Mouse (Mus musculus) cerebellum, adult 11-12 months (tissue): ENCODE results near the gene Git1.

Experiments used
- DNase-seq: peaks from one replicate; pipeline ENCODE4 v3.0.0; 2022

Git1 gene

DNA sequence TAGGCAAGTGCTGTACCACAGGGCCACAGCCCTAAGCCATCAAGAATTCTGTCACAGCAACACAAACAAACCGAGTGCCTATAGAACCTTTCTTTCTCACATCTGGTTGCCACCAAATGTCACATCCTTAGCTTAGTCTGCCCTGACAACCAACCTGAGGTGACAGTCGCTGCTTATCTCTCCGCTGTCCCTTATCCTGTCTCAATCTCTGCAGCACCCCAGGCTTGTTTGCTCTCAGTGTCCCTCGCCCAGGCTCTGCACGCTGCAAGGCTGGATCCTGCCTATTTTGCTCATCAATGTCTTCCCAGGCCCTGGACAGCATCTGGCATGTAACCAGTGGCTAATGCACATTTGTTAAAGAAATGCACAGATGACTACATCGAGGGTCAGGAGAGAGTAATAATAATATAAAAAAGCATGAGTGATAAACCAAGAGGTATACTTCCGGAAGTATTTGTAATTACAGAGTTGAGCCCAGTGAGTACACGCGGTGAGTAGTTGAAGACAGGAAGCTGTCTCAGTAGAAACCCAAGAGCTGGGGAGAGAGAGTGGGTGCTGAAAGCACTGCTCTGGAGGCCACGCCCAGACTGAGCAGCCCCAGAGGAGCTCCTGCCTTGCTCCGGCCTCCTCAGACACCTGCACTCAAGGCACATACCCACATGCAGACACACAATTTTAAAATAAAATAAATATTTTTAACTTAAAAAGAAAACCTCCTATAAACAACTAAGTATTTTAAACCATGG lies 9.7 kb upstream of the Git1 start:
- peak; percentile 20 for DNase-seq

DNA sequence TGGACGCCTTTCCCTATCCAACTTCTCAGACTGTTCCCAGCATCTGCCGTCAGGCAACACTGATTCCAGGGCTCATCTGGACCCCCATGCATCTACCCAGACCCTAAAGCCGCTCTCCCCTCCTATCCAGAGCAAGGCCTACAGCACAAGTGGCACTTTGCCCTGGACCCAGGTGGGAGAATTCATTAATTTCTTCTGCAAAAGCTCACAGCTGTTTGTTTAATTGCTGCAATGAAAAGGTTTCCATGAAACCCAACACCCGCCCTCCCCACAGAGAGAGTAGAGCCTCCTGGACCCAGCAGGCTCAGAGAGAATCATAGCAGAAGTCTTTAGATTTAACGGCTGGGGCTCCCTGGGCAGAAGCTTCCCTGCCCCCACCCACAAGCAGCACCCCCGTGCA lies 8.1 kb upstream of the Git1 start:
- no peak for DNase-seq

GRCm38 (mm10) chr11:77486798-77487197 lies 6.6 kb upstream of the Git1 start:
- DNase-seq = peak; percentile 81

DNA sequence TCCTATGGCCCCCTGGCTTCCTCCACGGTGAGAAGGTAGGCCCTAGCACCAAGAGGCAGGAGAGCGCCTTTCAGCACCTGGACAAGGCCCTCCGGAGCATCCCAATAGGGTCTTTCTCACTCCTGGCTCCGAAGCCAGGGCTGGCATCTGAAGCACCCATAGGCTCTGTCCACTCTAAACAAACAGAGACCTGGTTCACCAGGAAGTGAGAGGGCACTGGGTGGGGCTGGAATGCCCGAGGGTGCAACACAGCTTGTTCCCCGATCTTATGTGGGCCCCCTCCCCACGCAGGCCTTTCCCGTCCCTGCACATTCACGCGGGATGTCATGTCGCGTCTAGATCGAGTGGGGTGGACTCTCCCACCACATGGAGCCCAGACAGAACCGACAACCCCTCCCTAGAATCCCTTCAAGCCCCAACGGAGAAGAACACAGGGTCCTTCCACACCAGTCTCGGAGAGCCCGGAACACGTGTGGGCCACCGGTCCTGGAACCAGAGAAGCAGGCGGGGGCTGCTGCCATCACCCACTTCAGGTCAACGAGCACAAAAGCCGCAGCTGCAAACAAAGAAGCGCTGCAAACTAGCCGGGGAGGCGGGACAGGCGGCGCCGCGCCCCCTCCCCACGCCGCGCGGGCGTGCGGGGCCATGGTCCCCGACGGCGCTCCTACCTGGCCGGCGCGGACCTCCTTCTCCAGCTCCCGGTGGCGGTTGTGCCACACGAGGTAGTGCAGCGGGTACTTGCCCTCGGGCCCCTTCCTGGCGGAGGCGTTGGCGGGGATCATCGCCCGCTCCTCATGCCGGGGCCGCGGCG lies 4.4 kb upstream of the Git1 start:
- peak; percentile 70 for DNase-seq

DNA sequence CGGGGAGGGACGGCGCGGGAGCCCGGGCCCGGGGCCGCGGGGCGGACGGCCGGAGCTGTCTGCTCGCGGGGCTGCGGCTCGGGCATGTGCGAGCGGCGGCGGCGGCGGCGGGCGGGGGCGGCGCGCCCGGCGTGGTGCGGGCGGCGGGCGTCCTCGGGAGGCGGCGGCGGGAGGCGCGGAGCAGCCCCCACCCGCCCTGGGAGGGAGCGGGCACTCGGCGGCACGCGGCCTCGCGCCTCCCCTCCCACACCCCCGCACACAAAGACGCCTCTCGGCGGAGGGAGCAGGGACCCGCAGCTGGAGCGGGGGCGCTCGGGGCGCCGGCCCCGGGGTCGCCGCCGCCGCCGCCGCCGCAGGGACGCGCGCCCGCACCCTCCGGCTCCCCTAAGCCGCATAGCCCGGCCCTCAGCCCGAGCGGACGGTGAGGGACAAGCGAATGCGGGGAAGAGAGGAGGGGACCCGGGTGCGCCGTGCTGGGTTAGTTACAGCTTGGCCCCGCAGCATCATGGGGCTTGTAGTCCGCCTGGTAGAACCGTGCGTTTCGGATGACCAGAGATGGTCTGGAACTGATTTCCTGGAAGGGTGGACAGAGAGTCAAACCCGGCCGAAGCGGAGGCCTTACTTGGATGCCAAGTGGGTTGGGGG lies 3.6 kb upstream of the Git1 start, which contains the start of gene Ankrd13b:
Gene Ankrd13b, minus strand, starts transcription at position 88 of the 645 bp plus-strand sequence.
- DNase-seq = peak; percentile 87

DNA sequence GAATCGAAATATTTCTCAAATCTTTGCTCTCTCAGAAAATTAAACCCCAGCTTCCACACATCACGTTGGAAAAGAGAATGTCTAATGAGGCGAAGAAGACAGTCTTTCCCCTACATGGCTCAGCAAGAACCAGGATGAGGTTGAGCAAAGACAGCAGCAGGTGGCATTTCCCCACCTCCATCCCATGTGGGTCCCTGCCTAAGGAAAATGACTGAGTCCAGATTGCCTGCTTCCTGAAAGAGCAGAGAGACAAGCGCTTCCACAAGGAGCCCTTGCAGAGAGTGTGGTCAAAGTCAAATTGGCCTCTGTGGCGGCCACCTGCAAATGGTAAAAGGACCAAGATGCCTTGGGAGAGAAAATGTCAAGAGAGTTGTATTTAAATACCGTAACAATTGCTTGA lies 2.9 kb upstream of the Git1 start:
- DNase-seq = peak; percentile 57

DNA sequence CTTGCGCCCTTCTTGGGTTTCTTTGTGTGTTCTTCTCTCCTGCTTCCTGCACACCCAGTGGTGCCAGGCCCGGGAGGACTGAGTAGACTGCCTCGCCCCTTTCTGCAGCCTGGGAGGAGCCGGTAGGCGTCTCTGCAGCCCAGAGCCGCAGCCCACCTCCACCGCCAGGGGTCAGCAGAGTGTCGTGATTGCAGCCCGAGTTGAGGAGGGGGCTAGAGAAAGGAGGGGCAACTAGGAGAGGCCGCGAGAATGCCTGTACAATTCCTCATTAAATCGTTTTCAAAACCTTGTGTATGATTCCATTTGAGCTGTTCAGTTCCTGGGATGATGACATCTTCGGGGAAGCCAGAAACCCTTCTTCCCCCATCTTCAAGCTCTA lies 2.2 kb upstream of the Git1 start:
- DNase-seq = peak; percentile 87

GRCm38 (mm10) chr11:77491502-77492291 lies 1.7 kb upstream of the Git1 start:
- peak; percentile 82 for DNase-seq

DNA sequence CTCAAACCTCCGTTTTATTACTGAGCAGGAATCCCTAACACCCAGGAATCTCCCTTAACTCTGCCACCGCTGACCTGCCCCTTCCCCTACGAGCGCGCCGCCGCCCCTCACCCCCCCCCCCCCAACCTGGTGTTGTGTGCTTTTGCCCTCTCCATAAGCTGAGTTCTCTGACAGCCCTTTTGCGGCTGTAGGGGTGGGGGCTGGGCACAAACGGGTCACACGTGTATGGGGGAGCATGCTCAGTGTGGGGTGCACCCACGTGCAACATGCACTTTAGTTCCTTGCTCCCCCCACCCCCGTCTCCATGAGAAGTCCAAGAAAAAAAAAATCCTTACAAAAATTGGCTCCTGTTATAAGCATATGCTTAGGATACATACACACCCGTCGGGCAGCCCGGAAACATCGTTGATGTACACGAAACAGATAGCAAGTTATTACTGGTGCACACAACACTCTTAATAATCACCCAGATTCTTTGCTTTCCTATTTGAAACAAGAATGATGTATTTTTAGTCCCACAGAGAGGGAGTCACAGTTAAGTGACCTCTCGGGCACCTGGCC lies 971 bp upstream of the Git1 start:
- DNase-seq = peak; percentile 76

GRCm38 (mm10) chr11:77492911-77493332 lies 440 bp upstream of the Git1 start:
- DNase-seq = peak; percentile 96

GRCm38 (mm10) chr11:77494344-77494676 lies 948 bp downstream of the Git1 start:
- no peak for DNase-seq

- no peak for DNase-seq
Observed at GRCm38 (mm10) chr11:77494782-77495181, 1.4 kb downstream of the Git1 start.

DNA sequence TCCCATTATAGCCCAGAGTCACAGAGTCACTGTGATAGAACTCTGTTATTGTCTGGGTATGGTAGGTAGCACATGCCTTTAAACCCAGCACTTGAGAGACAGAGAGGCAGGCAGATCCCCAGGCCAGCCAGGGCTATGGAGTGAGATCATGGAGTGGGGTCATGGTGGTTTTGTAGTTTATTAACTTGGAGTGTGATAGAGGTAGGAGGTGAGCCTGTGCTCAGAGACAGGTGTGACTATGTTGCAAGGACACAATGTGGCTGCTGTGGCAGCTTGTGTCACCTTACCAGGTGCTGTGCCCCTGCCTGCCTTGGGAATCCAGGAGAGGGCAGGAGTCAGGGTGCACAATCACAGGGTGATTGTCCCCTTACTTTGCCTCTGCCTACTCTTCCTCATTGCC lies 2.1 kb downstream of the Git1 start:
- no peak for DNase-seq

DNA sequence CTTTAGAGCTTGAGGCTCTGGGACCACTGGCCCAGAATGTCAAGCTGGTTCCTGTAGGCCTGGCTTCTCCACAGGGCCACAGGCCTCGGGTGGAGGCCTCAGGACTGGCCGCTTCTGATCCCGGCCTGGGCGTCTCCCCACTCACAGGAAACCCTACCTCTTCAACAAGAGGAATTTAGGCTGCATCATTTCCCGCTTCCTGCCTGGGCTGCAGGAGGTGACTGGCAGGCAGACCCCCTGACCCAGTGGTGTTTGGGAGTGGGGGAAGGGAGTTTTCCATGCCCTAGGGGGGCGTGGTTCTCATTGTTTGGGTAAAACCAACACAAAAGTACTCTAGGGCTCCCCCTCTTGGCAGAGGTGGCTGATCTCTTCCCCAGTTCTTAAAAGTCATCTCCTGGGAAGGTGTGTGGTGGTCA lies 4.0 kb downstream of the Git1 start:
- DNase-seq = peak; percentile 65

- peak; percentile 71 for DNase-seq
Observed at GRCm38 (mm10) chr11:77497851-77498250, 4.5 kb downstream of the Git1 start.

DNA sequence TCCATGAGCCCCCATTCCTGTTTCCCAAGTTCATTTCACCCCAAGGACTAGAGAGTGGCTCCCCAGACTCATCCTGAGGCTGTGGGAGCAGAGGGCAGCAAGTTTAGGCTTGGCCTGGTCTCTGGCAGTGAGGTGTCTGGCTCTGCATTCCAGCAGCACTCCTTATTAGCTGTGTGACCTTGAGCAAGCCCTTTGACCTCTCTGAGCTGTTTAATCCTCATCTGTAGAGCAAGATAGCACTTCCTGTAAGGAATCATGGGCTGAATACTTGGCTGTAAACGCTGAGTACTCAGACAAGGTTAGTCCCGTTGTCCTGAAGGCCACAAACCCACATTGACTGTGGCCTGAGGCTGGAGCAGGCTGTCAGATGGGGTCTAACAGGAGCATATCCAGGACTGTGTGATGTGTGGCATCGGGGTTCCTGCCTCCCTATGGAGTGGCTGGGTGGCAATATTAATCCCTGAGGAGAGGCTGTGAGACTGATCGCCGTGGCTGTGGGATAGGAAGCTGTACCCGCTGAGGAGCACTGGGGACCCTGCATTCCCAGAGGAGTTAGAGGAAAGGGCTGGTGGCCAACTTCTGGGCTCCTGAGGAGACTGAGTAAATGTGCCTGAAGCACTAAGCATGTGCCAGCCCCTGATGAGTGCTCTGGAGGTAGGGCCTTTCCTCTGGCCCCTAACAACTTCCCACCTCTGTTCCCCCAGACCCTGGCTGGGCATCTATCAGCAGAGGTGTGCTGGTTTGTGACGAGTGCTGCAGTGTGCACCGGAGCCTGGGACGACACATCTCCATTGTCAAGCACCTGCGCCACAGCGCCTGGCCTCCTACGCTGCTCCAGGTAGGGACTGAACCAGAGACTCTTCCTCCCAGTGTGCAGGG lies 5.1 kb downstream of the Git1 start:
- DNase-seq = peak; percentile 63

DNA sequence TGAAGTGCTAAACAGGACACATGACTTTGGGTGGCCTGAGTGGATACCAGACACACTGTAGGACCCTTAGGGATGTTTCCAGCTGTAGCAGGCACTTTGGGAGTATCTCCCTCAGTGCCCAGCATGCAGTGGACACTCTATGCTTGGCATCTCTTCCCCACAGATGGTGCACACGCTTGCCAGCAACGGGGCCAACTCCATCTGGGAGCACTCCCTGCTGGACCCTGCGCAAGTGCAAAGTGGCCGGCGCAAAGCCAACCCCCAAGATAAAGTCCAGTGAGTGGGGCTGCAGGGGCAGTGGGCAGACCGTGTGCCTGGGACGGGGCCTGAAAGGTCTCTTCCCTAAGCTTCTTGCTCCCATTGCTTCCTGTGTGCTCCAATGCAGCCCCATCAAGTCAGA lies 6.0 kb downstream of the Git1 start:
- peak; percentile 88 for DNase-seq

GRCm38 (mm10) chr11:77500361-77501325 lies 7.3 kb downstream of the Git1 start:
- DNase-seq = peak; percentile 71

DNA sequence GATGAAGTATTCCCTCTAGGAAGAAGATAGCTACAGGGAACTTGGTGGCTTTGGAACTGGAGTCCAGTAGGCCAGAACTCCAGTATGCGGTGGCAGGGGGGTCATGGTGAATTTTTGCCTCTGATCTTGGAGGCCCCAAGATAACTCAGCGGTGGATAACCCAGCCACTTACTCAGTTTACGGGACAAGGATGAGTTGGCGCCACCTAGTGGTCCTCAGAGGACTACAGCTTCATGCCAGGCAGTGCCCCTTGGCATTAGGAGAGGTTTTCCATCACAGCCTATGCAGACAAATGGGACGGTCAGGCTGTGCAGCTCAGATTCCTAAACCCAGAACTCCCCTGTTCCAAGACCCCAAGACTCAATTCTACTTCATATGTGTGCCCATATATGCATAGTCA lies 8.0 kb downstream of the Git1 start:
- peak; percentile 81 for DNase-seq

DNA sequence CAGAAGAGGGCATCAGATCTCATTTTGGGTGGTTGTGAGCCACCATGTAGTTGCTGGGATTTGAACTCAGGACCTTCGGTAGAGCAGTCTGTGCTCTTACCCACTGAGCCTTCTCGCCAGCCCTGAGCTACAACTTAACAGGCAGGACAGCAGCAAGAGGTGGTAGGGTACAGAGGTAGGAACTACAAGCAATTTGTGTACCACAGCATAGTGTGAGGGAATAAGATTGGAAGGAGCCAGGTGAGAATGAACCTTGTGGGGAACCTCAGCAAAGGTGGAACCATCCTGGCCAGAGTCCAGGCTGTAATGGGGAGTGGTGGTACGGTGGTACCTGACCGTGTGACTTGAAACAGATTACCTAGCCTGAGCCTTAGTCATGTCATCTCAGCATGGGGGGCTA lies 8.6 kb downstream of the Git1 start:
- peak; percentile 40 for DNase-seq
